Mouse (Mus musculus) kidney, postnatal 0 days (tissue): ENCODE data around the gene Tbx2. TPM values are rescaled to one million over a fixed set of nuclear protein-coding genes. Genes with fewer than 3 reads are reported as not detected.
A peak's percentile ranks its signal among the peaks of the same experiment; 100 is the strongest.

Experiments used
- ATAC-seq: fragments of 200-750 bp; cut with Nextera tagmentation; replicated peaks from 2 replicates; pipeline ENCODE4 v1.8.0; 2017; ENCODE audit warnings: low read depth, moderate number of reproducible peaks, moderate TSS enrichment, moderate library complexity; ENCODE audit not compliant: low FRiP score
- DNase-seq: peaks from one replicate; pipeline ENCODE4 v3.0.0-alpha.2; 2016; ENCODE audit warnings: low spot score
- H3K27ac ChIP-seq: fragments of 300-500 bp; sonication (generic); 2 replicates; pipeline ENCODE4 v1.5.1; 2014; ENCODE audit warnings: mild to moderate bottlenecking
- H3K27me3 ChIP-seq: fragments of 300-500 bp; sonication (generic); 2 replicates; pipeline ENCODE4 v1.6.1; 2014; ENCODE audit warnings: low read length, mixed read lengths; ENCODE audit not compliant: insufficient read depth
- H3K36me3 ChIP-seq: fragments of 300-500 bp; sonication (generic); 2 replicates; pipeline ENCODE4 v1.6.1; 2014; ENCODE audit warnings: low read length, mixed read lengths; ENCODE audit not compliant: insufficient read depth
- H3K4me1 ChIP-seq: fragments of 300-500 bp; sonication (generic); replicated peaks from 2 replicates; pipeline ENCODE4 v1.6.1; 2014; ENCODE audit warnings: antibody characterized with exemption, low read length, mixed read lengths; ENCODE audit not compliant: insufficient read depth
- H3K4me2 ChIP-seq: fragments of 300-500 bp; sonication (generic); 2 replicates; pipeline ENCODE4 v1.6.1; 2014; ENCODE audit warnings: mild to moderate bottlenecking, low read length, moderate library complexity, mixed read lengths
- H3K4me3 ChIP-seq: fragments of 300-500 bp; sonication (generic); replicated peaks from 2 replicates; pipeline ENCODE4 v1.5.1; 2014; ENCODE audit warnings: low read depth, low read length
- H3K9ac ChIP-seq: fragments of 300-500 bp; sonication (generic); 2 replicates; pipeline ENCODE4 v1.6.1; 2014; ENCODE audit warnings: low read depth, low read length
- H3K9me3 ChIP-seq: fragments of 300-500 bp; sonication (generic); replicated peaks from 2 replicates; pipeline ENCODE4 v1.6.1; 2016; ENCODE audit warnings: low read length, inconsistent platforms, mixed read lengths
- CTCF ChIP-seq: IDR thresholded peaks from 2 replicates; pipeline ENCODE4 v1.5.1; 2016; ENCODE audit warnings: antibody characterized with exemption, low read depth, mild to moderate bottlenecking, moderate library complexity
- WGBS: fragments of 180-500 bp; shearing (Covaris S2); extraction: QIAGEN DNeasy Blood & Tissue Kit; methylation state at CpG from one replicate; pipeline ENCODE4 v1.1.7; 2014; 5-methylcytosine and 5-hydroxymethylcytosine counted together
- polyA plus RNA-seq: library from polyadenylated mRNA; unstranded; fragments of >200 nt; fragmentation: Nextera tagmentation; extraction: Ambion mirVana; gene quantifications from 2 replicates; pipeline ENCODE4 v1.2.1, GENCODE M21; 2015

Gene Tbx2
- polyA plus RNA-seq: 15.6 and 22.5 TPM in 2 replicates

- H3K27ac ChIP-seq: peak within 1 kb of the TSS; percentile 96
- H3K27me3 ChIP-seq: 0 out of 2 replicates have a peak, but pooled peaks cover 7% of the 10 kb centered on the region
- peak within 1 kb of the TSS; percentile 72 for H3K4me2 ChIP-seq
- ATAC-seq: peak; percentile 84
- WGBS: 1% methylated on average over 44 of the region's 52 CpGs
- DNase-seq: peak; percentile 96
- peaks cover 14% of the 10 kb centered on the region; the same call in 1 of the 2 replicates for H3K36me3 ChIP-seq
- H3K9ac ChIP-seq: peak within 1 kb of the TSS; percentile 85
- peak within 1 kb of the TSS; percentile 65 for H3K4me3 ChIP-seq
- peak; percentile 45; the same call in 1 of the 2 replicates for TF ChIP-seq CTCF
- H3K4me1 ChIP-seq: peaks cover 26% of the 10 kb centered on the region
- H3K9me3 ChIP-seq: no peaks in the 10 kb centered on the region
Measured at GRCm38 (mm10) chr11:85832231-85832924, at the start of gene Tbx2. Gene Tbx2 (plus strand): TSS chr11:85832551.

DNA sequence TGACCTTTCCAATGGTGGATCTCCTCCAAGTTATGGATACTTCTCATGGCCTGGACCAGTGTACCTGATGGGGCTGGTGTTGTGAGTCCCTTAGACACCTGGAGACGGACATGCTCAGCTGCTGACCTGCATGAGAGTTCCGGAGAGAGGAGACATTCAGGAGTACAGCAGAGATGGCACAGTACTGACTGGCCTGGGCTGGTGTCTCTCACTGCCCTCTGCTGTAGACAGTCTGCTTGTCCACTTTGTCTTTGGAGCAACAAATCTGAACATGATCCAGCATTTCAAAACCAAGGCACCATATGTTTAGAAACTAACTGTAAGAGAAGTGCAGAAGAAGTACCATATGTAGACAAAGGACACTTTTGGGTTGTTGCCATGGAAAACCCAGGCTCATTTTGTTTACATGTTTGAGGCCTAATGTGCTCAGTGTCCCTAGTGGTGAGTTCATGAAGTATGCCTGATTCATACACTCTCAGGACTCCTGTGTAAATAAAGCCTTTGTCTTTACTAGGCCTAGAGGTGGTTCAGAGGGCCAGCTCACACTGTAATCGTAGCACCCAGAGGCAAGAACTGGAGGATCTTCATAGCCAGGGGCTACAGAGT is 46.1 kb upstream of the Tbx2 start:
- DNase-seq: peak; percentile 84
- ATAC-seq: no peak
- no peak overlapping the region for H3K27ac ChIP-seq

GRCm38 (mm10) chr11:85789750-85790149 is 42.6 kb upstream of the Tbx2 start:
- no peak for DNase-seq

More for the DNA sequence above, 46.1 kb upstream of the Tbx2 start:
- Histone ChIP-seq H3K4me3 (no peak overlapping the region), H3K4me2 (no peak overlapping the region), H3K27me3 (no peaks in the 10 kb centered on the region), H3K4me1 (no peaks in the 10 kb centered on the region; the same call in 1 of the 2 replicates), H3K9ac (no peak overlapping the region), H3K36me3 (no peaks in the 10 kb centered on the region), H3K9me3 (no peaks in the 10 kb centered on the region)
- peak; percentile 69 for TF ChIP-seq CTCF
- 77% methylated on average over 3 of the region's 3 CpGs for WGBS

GRCm38 (mm10) chr11:85790267-85790666 is 42.1 kb upstream of the Tbx2 start:
- Histone ChIP-seq H3K9ac (no peak overlapping the region), H3K36me3 (no peaks in the 10 kb centered on the region), H3K4me3 (no peak overlapping the region), H3K27ac (peak overlapping the region; percentile 78; the same call in 1 of the 2 replicates), H3K4me1 (no peaks in the 10 kb centered on the region; the same call in 1 of the 2 replicates), H3K27me3 (no peaks in the 10 kb centered on the region), H3K4me2 (no peak overlapping the region), H3K9me3 (no peaks in the 10 kb centered on the region)
- no peak for TF ChIP-seq CTCF
- WGBS: 69% methylated on average over 2 of the region's 2 CpGs
- no peak for ATAC-seq
- DNase-seq: no peak

More at GRCm38 (mm10) chr11:85789750-85790149, 42.6 kb upstream of the Tbx2 start:
- ATAC-seq: no peak
- Histone ChIP-seq H3K9me3 (no peaks in the 10 kb centered on the region), H3K27ac (no peak overlapping the region), H3K4me3 (no peak overlapping the region), H3K4me2 (no peak overlapping the region), H3K9ac (no peak overlapping the region), H3K36me3 (no peaks in the 10 kb centered on the region), H3K4me1 (no peaks in the 10 kb centered on the region; the same call in 1 of the 2 replicates), H3K27me3 (no peaks in the 10 kb centered on the region)
- TF ChIP-seq CTCF: no peak
- WGBS: 77% methylated on average over 7 of the region's 7 CpGs

- H3K36me3 ChIP-seq: no peaks in the 10 kb centered on the region
- ATAC-seq (no peak), DNase-seq (no peak)
- no peaks in the 10 kb centered on the region for H3K9me3 ChIP-seq
- H3K27me3 ChIP-seq: no peaks in the 10 kb centered on the region
- no peaks in the 10 kb centered on the region; the same call in 1 of the 2 replicates for H3K4me1 ChIP-seq
- TF ChIP-seq CTCF: no peak
- WGBS: 46% methylated on average over 1 of the region's 1 CpGs
- H3K9ac ChIP-seq: no peak overlapping the region
- H3K4me2 ChIP-seq: no peak overlapping the region
- H3K27ac ChIP-seq: peak overlapping the region; percentile 78
- no peak overlapping the region for H3K4me3 ChIP-seq
Measured at GRCm38 (mm10) chr11:85791212-85791611, 41.1 kb upstream of the Tbx2 start.

GRCm38 (mm10) chr11:85792534-85793215 is 39.7 kb upstream of the Tbx2 start:
- Histone ChIP-seq H3K4me3 (no peak overlapping the region), H3K27me3 (no peaks in the 10 kb centered on the region), H3K4me1 (no peaks in the 10 kb centered on the region; the same call in 1 of the 2 replicates), H3K9me3 (no peaks in the 10 kb centered on the region), H3K36me3 (no peaks in the 10 kb centered on the region), H3K27ac (peak overlapping the region; percentile 78), H3K4me2 (no peak overlapping the region), H3K9ac (no peak overlapping the region)
- 55% methylated on average over 12 of the region's 12 CpGs for WGBS
- TF ChIP-seq CTCF: no peak
- ATAC-seq: peak; percentile 80; the same call in 1 of the 2 replicates
- DNase-seq: no peak
